Mouse (Mus musculus) splenic B cell, adult 2 months (primary cell): ENCODE data around the gene Lypd3.

Experiments used
- DNase-seq: peaks from one replicate; pipeline ENCODE4 v3.0.0-alpha.2; 2011; ENCODE audit warnings: low read depth, low spot score
- H3K27me3 ChIP-seq: 2 replicates; pipeline ENCODE4 v1.6.1; 2012; ENCODE audit warnings: mild to moderate bottlenecking, low read length, moderate library complexity, mixed read lengths; ENCODE audit not compliant: control insufficient read depth, poor library complexity, insufficient read depth, severe bottlenecking
- H3K36me3 ChIP-seq: 2 replicates; pipeline ENCODE4 v1.6.1; 2012; ENCODE audit warnings: mild to moderate bottlenecking, low read length, moderate library complexity, mixed read lengths; ENCODE audit not compliant: control insufficient read depth, poor library complexity, insufficient read depth, severe bottlenecking

Gene Lypd3

GRCm38 (mm10) chr7:24629672-24630071, 6.7 kb upstream of the Lypd3 start:
- H3K36me3 ChIP-seq = peaks cover 4% of the 10 kb centered on the region
- no peak for DNase-seq
- no peaks in the 10 kb centered on the region for H3K27me3 ChIP-seq

- H3K36me3 ChIP-seq = peaks cover 2% of the 10 kb centered on the region; the same call in 1 of the 2 replicates
Measured at GRCm38 (mm10) chr7:24630116-24630880, 6.1 kb upstream of the Lypd3 start.

GRCm38 (mm10) chr7:24637046-24637445, 696 bp downstream of the Lypd3 start:
- DNase-seq = no peak
- Histone ChIP-seq H3K27me3 (no peaks in the 10 kb centered on the region), H3K36me3 (no peaks in the 10 kb centered on the region)

More at GRCm38 (mm10) chr7:24630116-24630880, 6.1 kb upstream of the Lypd3 start:
- H3K27me3 ChIP-seq = no peaks in the 10 kb centered on the region
- DNase-seq = no peak

GRCm38 (mm10) chr7:24638026-24638856, 1.9 kb downstream of the Lypd3 start:
- Histone ChIP-seq H3K27me3 (no peaks in the 10 kb centered on the region), H3K36me3 (no peaks in the 10 kb centered on the region)
- peak; percentile 68 for DNase-seq

- H3K36me3 ChIP-seq = no peaks in the 10 kb centered on the region
Measured at GRCm38 (mm10) chr7:24640450-24640849, 4.1 kb downstream of the Lypd3 start.

GRCm38 (mm10) chr7:24642491-24642890, 6.1 kb downstream of the Lypd3 start:
- Histone ChIP-seq H3K36me3 (no peaks in the 10 kb centered on the region), H3K27me3 (no peaks in the 10 kb centered on the region)
- peak; percentile 87 for DNase-seq

More at GRCm38 (mm10) chr7:24640450-24640849, 4.1 kb downstream of the Lypd3 start:
- no peaks in the 10 kb centered on the region for H3K27me3 ChIP-seq
- no peak for DNase-seq

GRCm38 (mm10) chr7:24644492-24644891, 8.1 kb downstream of the Lypd3 start:
- H3K27me3 ChIP-seq = no peaks in the 10 kb centered on the region
- H3K36me3 ChIP-seq = no peaks in the 10 kb centered on the region
- DNase-seq = no peak

- no peaks in the 10 kb centered on the region for H3K36me3 ChIP-seq
- H3K27me3 ChIP-seq = no peaks in the 10 kb centered on the region
- peak; percentile 36 for DNase-seq
Measured at GRCm38 (mm10) chr7:24644996-24645395, 8.6 kb downstream of the Lypd3 start.

- no peaks in the 10 kb centered on the region for H3K27me3 ChIP-seq
- DNase-seq = peak; percentile 52
- no peaks in the 10 kb centered on the region for H3K36me3 ChIP-seq
Measured at GRCm38 (mm10) chr7:24646486-24646885, 10.1 kb downstream of the Lypd3 start.

GRCm38 (mm10) chr7:24653681-24654080, 17.3 kb downstream of the Lypd3 start:
- Histone ChIP-seq H3K36me3 (no peaks in the 10 kb centered on the region), H3K27me3 (no peaks in the 10 kb centered on the region)
- peak; percentile 84 for DNase-seq

- Histone ChIP-seq H3K36me3 (no peaks in the 10 kb centered on the region), H3K27me3 (no peaks in the 10 kb centered on the region)
- no peak for DNase-seq
Measured at GRCm38 (mm10) chr7:24659737-24660357, 23.5 kb downstream of the Lypd3 start.

GRCm38 (mm10) chr7:24661118-24661904, 25.0 kb downstream of the Lypd3 start:
- no peaks in the 10 kb centered on the region for H3K27me3 ChIP-seq
- DNase-seq = peak; percentile 44

GRCm38 (mm10) chr7:24662575-24662974, 26.2 kb downstream of the Lypd3 start:
- Histone ChIP-seq H3K36me3 (no peaks in the 10 kb centered on the region), H3K27me3 (no peaks in the 10 kb centered on the region)
- peak; percentile 90 for DNase-seq

More at GRCm38 (mm10) chr7:24661118-24661904, 25.0 kb downstream of the Lypd3 start:
- no peaks in the 10 kb centered on the region for H3K36me3 ChIP-seq

GRCm38 (mm10) chr7:24664301-24664700, 28.0 kb downstream of the Lypd3 start:
- DNase-seq = no peak
- no peaks in the 10 kb centered on the region for H3K27me3 ChIP-seq
- H3K36me3 ChIP-seq = no peaks in the 10 kb centered on the region
